Mouse (Mus musculus): ENCODE results near the gene Mrvi1. TPM values are rescaled to one million over a fixed set of nuclear protein-coding genes. Genes with fewer than 3 reads are reported as not detected.

The Mrvi1 gene
- total and polyA plus RNA-seq, 3 experiments = 14.8 to 18.7 (median 16.5) TPM

- H3K4me3 ChIP-seq = no peak overlapping the region
- 56% methylated on average over 13 of the region's 13 CpGs for WGBS
- TF ChIP-seq POLR2A (IDR thresholded peaks at IDR 0.05; ENCODE audit: insufficient read depth, low read depth, low read length) (no peak), CTCF (IDR thresholded peaks at IDR 0.05) (no peak)
- intact Hi-C loops (cut with DNase I) = no loop called here
- DNase-seq = no peak
- H3K9ac ChIP-seq (ENCODE audit: low read depth, low read length) = no peak overlapping the region
- no peaks in the 10 kb centered on the region for H3K27me3 ChIP-seq (ENCODE audit: control insufficient read depth, insufficient read depth, low read length)
- H3K27ac ChIP-seq = 0 out of 2 replicates have a peak overlapping the region, but pooled peaks have one; percentile 20
- H3K36me3 ChIP-seq (ENCODE audit: control insufficient read depth, insufficient read depth, low read length) = no peaks in the 10 kb centered on the region
- no peaks in the 10 kb centered on the region for H3K79me2 ChIP-seq (replicated peaks; ENCODE audit: control insufficient read depth, insufficient read depth, low read length)
- peaks cover 16% of the 10 kb centered on the region for H3K4me1 ChIP-seq (ENCODE audit: control insufficient read depth, insufficient read depth, low read length)
These were observed 32.3 kb downstream of the Mrvi1 start for GRCm38 (mm10) chr7:110949785-110950620.

- intact Hi-C loops (cut with DNase I) = no loop called here
- Histone ChIP-seq H3K27ac (no peak overlapping the region), H3K9ac (ENCODE audit: low read depth, low read length) (no peak overlapping the region), H3K36me3 (ENCODE audit: control insufficient read depth, insufficient read depth, low read length) (no peaks in the 10 kb centered on the region), H3K4me3 (no peak overlapping the region), H3K79me2 (replicated peaks; ENCODE audit: control insufficient read depth, insufficient read depth, low read length) (no peaks in the 10 kb centered on the region), H3K4me1 (ENCODE audit: control insufficient read depth, insufficient read depth, low read length) (peaks cover 16% of the 10 kb centered on the region), H3K27me3 (ENCODE audit: control insufficient read depth, insufficient read depth, low read length) (no peaks in the 10 kb centered on the region)
- TF ChIP-seq CTCF (IDR thresholded peaks at IDR 0.05) (no peak), EP300 (IDR thresholded peaks at IDR 0.05; ENCODE audit: insufficient read depth, low read depth, low read length) (no peak), POLR2A (IDR thresholded peaks at IDR 0.05; ENCODE audit: insufficient read depth, low read depth, low read length) (no peak)
- DNase-seq = no peak
- 38% methylated on average over 3 of the region's 3 CpGs for WGBS
These were observed 33.7 kb downstream of the Mrvi1 start for GRCm38 (mm10) chr7:110948579-110948978.

GRCm38 (mm10) chr7:110947616-110948015, 34.6 kb downstream of the Mrvi1 start:
- Histone ChIP-seq H3K36me3 (ENCODE audit: control insufficient read depth, insufficient read depth, low read length) (no peaks in the 10 kb centered on the region), H3K27me3 (ENCODE audit: control insufficient read depth, insufficient read depth, low read length) (no peaks in the 10 kb centered on the region), H3K27ac (no peak overlapping the region), H3K4me1 (ENCODE audit: control insufficient read depth, insufficient read depth, low read length) (peaks cover 11% of the 10 kb centered on the region), H3K79me2 (replicated peaks; ENCODE audit: control insufficient read depth, insufficient read depth, low read length) (no peaks in the 10 kb centered on the region), H3K4me3 (no peak overlapping the region), H3K9ac (ENCODE audit: low read depth, low read length) (no peak overlapping the region)
- intact Hi-C loops (cut with DNase I) = no loop called here
- TF ChIP-seq POLR2A (IDR thresholded peaks at IDR 0.05; ENCODE audit: insufficient read depth, low read depth, low read length) = no peak
- TF ChIP-seq EP300 (IDR thresholded peaks at IDR 0.05; ENCODE audit: insufficient read depth, low read depth, low read length) = no peak
- TF ChIP-seq CTCF (IDR thresholded peaks at IDR 0.05) = no peak
- 84% methylated on average over 6 of the region's 6 CpGs for WGBS
- DNase-seq = no peak

- H3K4me3 ChIP-seq = no peak overlapping the region
- no peak overlapping the region for H3K27ac ChIP-seq
- no peaks in the 10 kb centered on the region for H3K27me3 ChIP-seq (ENCODE audit: control insufficient read depth, insufficient read depth, low read length)
- WGBS = 84% methylated on average over 6 of the region's 6 CpGs
- no peaks in the 10 kb centered on the region for H3K79me2 ChIP-seq (replicated peaks; ENCODE audit: control insufficient read depth, insufficient read depth, low read length)
- DNase-seq = no peak
- peaks cover 14% of the 10 kb centered on the region for H3K4me1 ChIP-seq (ENCODE audit: control insufficient read depth, insufficient read depth, low read length)
- no peak overlapping the region for H3K9ac ChIP-seq (ENCODE audit: low read depth, low read length)
- no peak for TF ChIP-seq EP300 (IDR thresholded peaks at IDR 0.05; ENCODE audit: insufficient read depth, low read depth, low read length)
- TF ChIP-seq CTCF (IDR thresholded peaks at IDR 0.05) = peak; percentile 61
- no peak for TF ChIP-seq POLR2A (IDR thresholded peaks at IDR 0.05; ENCODE audit: insufficient read depth, low read depth, low read length)
- H3K36me3 ChIP-seq (ENCODE audit: control insufficient read depth, insufficient read depth, low read length) = no peaks in the 10 kb centered on the region
- intact Hi-C loops (cut with DNase I) = loop anchor here (1.0 kb wide), 1 partner anchor 130 kb away; no protein-coding TSS in a partner anchor
These were observed 35.5 kb downstream of the Mrvi1 start for GRCm38 (mm10) chr7:110946731-110947130.

- intact Hi-C loops (cut with DNase I) = loop anchor here (5.0 kb wide), 2 partner anchors 73 to 217 kb away; no protein-coding TSS in a partner anchor
- Histone ChIP-seq H3K27me3 (ENCODE audit: control insufficient read depth, insufficient read depth, low read length) (no peaks in the 10 kb centered on the region), H3K36me3 (ENCODE audit: control insufficient read depth, insufficient read depth, low read length) (no peaks in the 10 kb centered on the region; the same call in none of the 2 replicates), H3K4me1 (ENCODE audit: control insufficient read depth, insufficient read depth, low read length) (peaks cover 10% of the 10 kb centered on the region), H3K9ac (ENCODE audit: low read depth, low read length) (no peak overlapping the region), H3K79me2 (replicated peaks; ENCODE audit: control insufficient read depth, insufficient read depth, low read length) (no peaks in the 10 kb centered on the region), H3K4me3 (no peak overlapping the region), H3K27ac (no peak overlapping the region)
- no peak for DNase-seq
- TF ChIP-seq CTCF (IDR thresholded peaks at IDR 0.05) (no peak), POLR2A (IDR thresholded peaks at IDR 0.05; ENCODE audit: insufficient read depth, low read depth, low read length) (no peak), EP300 (IDR thresholded peaks at IDR 0.05; ENCODE audit: insufficient read depth, low read depth, low read length) (no peak)
- 91% methylated on average over 5 of the region's 5 CpGs for WGBS
These were observed 37.9 kb downstream of the Mrvi1 start for GRCm38 (mm10) chr7:110944321-110944720.
